Mouse (Mus musculus) liver, embryonic 14.5 days (tissue): ENCODE results near the gene Ttll11.

Source experiments
- CTCF ChIP-seq: IDR thresholded peaks from 2 replicates; pipeline ENCODE4 v1.5.1; 2016; ENCODE audit warnings: antibody characterized with exemption, low read depth, control low read depth
- EP300 ChIP-seq: IDR thresholded peaks from 2 replicates; pipeline ENCODE4 v1.6.1; 2016; ENCODE audit warnings: antibody characterized with exemption, low read depth

- no peak for TF ChIP-seq CTCF
- TF ChIP-seq EP300, result no peak
Measured at GRCm38 (mm10) chr2:35860394-35860744, 119.3 kb downstream of the Ttll11 start.
